In the genomic region with DNA sequence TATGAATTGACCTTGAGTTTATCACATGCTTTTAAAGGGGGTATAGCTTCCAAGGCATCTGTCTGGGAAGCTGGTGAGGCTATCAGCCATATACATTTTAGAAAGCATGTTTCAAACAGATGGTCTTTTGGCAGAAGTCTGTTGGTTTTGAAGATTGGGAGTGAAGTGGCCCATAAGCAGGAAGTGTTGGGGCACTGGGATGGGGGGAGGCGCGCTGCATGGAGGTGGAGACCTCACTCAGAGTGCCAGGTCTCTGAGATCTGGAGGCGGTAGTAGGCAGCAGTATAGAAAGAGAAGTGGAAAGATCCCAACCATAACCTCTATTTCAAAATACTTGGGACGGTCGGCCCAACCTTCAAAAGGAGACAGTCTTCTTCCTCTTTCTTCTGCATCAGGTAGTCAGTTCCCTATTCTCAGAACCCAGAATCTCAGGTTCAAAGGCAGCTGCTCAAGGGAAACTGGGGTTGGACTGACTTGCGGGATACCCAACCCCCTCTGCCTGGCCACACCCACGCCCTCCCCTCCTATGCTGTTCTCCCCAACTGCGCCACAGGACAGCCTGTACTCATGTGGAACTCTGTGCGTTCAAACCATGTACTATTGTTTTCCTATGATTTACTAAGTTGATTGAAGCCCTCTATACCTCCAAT, we compare ENCODE assay signal across 15 mouse cellular contexts. TPM values are rescaled to one million over a fixed set of nuclear protein-coding genes. Genes with fewer than 3 reads are reported as not detected.
A peak's percentile ranks its signal among the peaks of the same experiment; 100 is the strongest.
DNase-seq lines count a peak whose midpoint lies in the region; ATAC-seq and TF ChIP-seq lines count a peak whose summit lies in the region.
"Had no signal": no experiment of that assay in that cellular context is flagged by ENCODE, and none has a peak within 500 bp of the region (broad histone marks: within the 10 kb centered on the region; RNA-seq: fewer than 3 reads in every experiment).

No protein-coding gene starts in this region.

- no peaks in the 10 kb centered on the region for H3K27me3 ChIP-seq in MEL (ENCODE audit: control insufficient read depth in 1 of 2, insufficient read depth in 2 of 2, low read length in 2 of 2)
- H3K27me3 ChIP-seq in liver, embryonic 14.5 days (ENCODE audit: control insufficient read depth, insufficient read depth, low read length) = no peaks in the 10 kb centered on the region
- 0 out of 2 replicates have a peak, but pooled peaks cover 3% of the 10 kb centered on the region for H3K27me3 ChIP-seq in kidney, embryonic 15.5 days
- no peaks in the 10 kb centered on the region for H3K27me3 ChIP-seq in hindbrain, embryonic 12.5 days
- peaks cover 5% of the 10 kb centered on the region for H3K27me3 ChIP-seq in heart, embryonic 10.5 days (ENCODE audit: insufficient read depth, poor library complexity, severe bottlenecking)
- H3K27me3 ChIP-seq: embryonic facial prominence, embryonic 15.5 days; forebrain, embryonic 15.5 days; intestine, embryonic 15.5 days had no signal

- peak; percentile 83 to 89 for TF ChIP-seq EP300 in MEL (IDR thresholded peaks at IDR 0.05; ENCODE audit: low read depth in 1 of 2, low read length in 2 of 2)
- TF ChIP-seq EP300 in liver, embryonic 14.5 days (IDR thresholded peaks at IDR 0.05; ENCODE audit: low read depth) = no peak

- peak; percentile 69 to 74 for DNase-seq in B cell, adult 2 months
- peak; percentile 99 for DNase-seq in MEL (ENCODE audit: low read depth, low spot score)
- DNase-seq in liver, embryonic 14.5 days (ENCODE audit: low read depth in 3 of 3, low spot score in 3 of 3) = no peak
- DNase-seq in spleen, postnatal 36 days (ENCODE audit: low spot score in 2 of 2) = peak; percentile 66
- DNase-seq in adrenal gland, postnatal 36 days = no peak
- DNase-seq in heart, embryonic 10.5 days (ENCODE audit: low spot score) = no peak
- DNase-seq: cerebellum, postnatal 36 days; gastrocnemius, postnatal 36 days; left cerebral cortex, postnatal 4 days; lung, postnatal 4 days had no signal

- H3K4me1 ChIP-seq in MEL (ENCODE audit: control insufficient read depth in 1 of 2, insufficient read depth in 2 of 2, low read length in 2 of 2) = peaks cover 32 to 36% of the 10 kb centered on the region in 2 experiments
- H3K4me1 ChIP-seq in liver, embryonic 14.5 days (replicated peaks; ENCODE audit: control insufficient read depth in 2 of 2, insufficient read depth in 2 of 2, low read length in 1 of 2) = peaks cover 17% of the 10 kb centered on the region in 2 experiments
- no peaks in the 10 kb centered on the region for H3K4me1 ChIP-seq in kidney, embryonic 15.5 days
- H3K4me1 ChIP-seq in hindbrain, embryonic 12.5 days = no peaks in the 10 kb centered on the region
- no peaks in the 10 kb centered on the region for H3K4me1 ChIP-seq in heart, embryonic 10.5 days
- H3K4me1 ChIP-seq: embryonic facial prominence, embryonic 15.5 days; forebrain, embryonic 15.5 days; intestine, embryonic 15.5 days had no signal

- H3K4me2 ChIP-seq in liver, embryonic 14.5 days (ENCODE audit: low read depth) = 0 out of 2 replicates have a peak overlapping the region, but pooled peaks have one; percentile 14
- H3K4me2 ChIP-seq in kidney, embryonic 15.5 days = no peak overlapping the region
- no peak overlapping the region for H3K4me2 ChIP-seq in hindbrain, embryonic 12.5 days (replicated peaks)
- H3K4me2 ChIP-seq: embryonic facial prominence, embryonic 15.5 days; forebrain, embryonic 15.5 days; intestine, embryonic 15.5 days had no signal

- H3K27ac ChIP-seq in MEL (ENCODE audit: control insufficient read depth, low read depth, low read length) = peak overlapping the region; percentile 64
- no peak overlapping the region for H3K27ac ChIP-seq in liver, embryonic 14.5 days
- H3K27ac ChIP-seq in kidney, embryonic 15.5 days = no peak overlapping the region
- H3K27ac ChIP-seq in hindbrain, embryonic 12.5 days = no peak overlapping the region
- H3K27ac ChIP-seq in heart, embryonic 10.5 days = no peak overlapping the region
- H3K27ac ChIP-seq: embryonic facial prominence, embryonic 15.5 days; forebrain, embryonic 15.5 days; intestine, embryonic 15.5 days had no signal

- TF ChIP-seq POLR2A in MEL (IDR thresholded peaks at IDR 0.05; ENCODE audit: control insufficient read depth in 1 of 2, insufficient read depth in 1 of 2, low read depth in 1 of 2, low read length in 2 of 2, poor library complexity in 1 of 2) = 0 out of 4 replicates have a peak, but pooled peaks of 1 of the 2 experiments have one; percentile 23

- peaks cover 0 to 51% of the 10 kb centered on the region in 2 experiments; a peak in 2 of 4 replicates for H3K36me3 ChIP-seq in MEL (ENCODE audit: control insufficient read depth in 1 of 2, insufficient read depth in 2 of 2, low read length in 2 of 2)
- H3K36me3 ChIP-seq in liver, embryonic 14.5 days (replicated peaks; ENCODE audit: control insufficient read depth, insufficient read depth, low read depth) = no peaks in the 10 kb centered on the region
- no peaks in the 10 kb centered on the region for H3K36me3 ChIP-seq in kidney, embryonic 15.5 days
- H3K36me3 ChIP-seq in hindbrain, embryonic 12.5 days = no peaks in the 10 kb centered on the region
- no peaks in the 10 kb centered on the region for H3K36me3 ChIP-seq in heart, embryonic 10.5 days
- H3K36me3 ChIP-seq: embryonic facial prominence, embryonic 15.5 days; forebrain, embryonic 15.5 days; intestine, embryonic 15.5 days had no signal

- no peak; a peak in 1 of 6 replicates for TF ChIP-seq CTCF in MEL (IDR thresholded peaks at IDR 0.05 in 2 of 3, conservative IDR thresholded peaks at IDR 0.05 in 1 of 3; ENCODE audit: control insufficient read depth in 1 of 3, insufficient read depth in 1 of 3, low read depth in 2 of 3, low read length in 3 of 3, poor library complexity in 1 of 3, severe bottlenecking in 1 of 3)
- no peak for TF ChIP-seq CTCF in liver, embryonic 14.5 days (IDR thresholded peaks at IDR 0.05; ENCODE audit: low read depth)

- 18% methylated on average over 9 of the region's 9 CpGs for WGBS in liver, embryonic 14.5 days (ENCODE audit: insufficient replicate concordance)
- WGBS in kidney, embryonic 15.5 days = 67% methylated on average over 9 of the region's 9 CpGs
- WGBS in hindbrain, embryonic 12.5 days = 65% methylated on average over 9 of the region's 9 CpGs
- WGBS in heart, embryonic 10.5 days = 67% methylated on average over 9 of the region's 9 CpGs

- H3K9ac ChIP-seq in MEL (ENCODE audit: control insufficient read depth, low read depth, low read length, poor library complexity, severe bottlenecking) = peak overlapping the region; percentile 30
- H3K9ac ChIP-seq in liver, embryonic 14.5 days (replicated peaks) = no peak overlapping the region
- no peak overlapping the region for H3K9ac ChIP-seq in kidney, embryonic 15.5 days
- H3K9ac ChIP-seq in hindbrain, embryonic 12.5 days = no peak overlapping the region
- H3K9ac ChIP-seq: embryonic facial prominence, embryonic 15.5 days; forebrain, embryonic 15.5 days; intestine, embryonic 15.5 days had no signal

- H3K9me3 ChIP-seq in MEL (replicated peaks; ENCODE audit: insufficient read depth, low read length) = no peaks in the 10 kb centered on the region
- H3K9me3 ChIP-seq in liver, embryonic 14.5 days (ENCODE audit: control insufficient read depth, low read length) = no peaks in the 10 kb centered on the region
- no peaks in the 10 kb centered on the region for H3K9me3 ChIP-seq in kidney, embryonic 15.5 days (replicated peaks)
- no peaks in the 10 kb centered on the region for H3K9me3 ChIP-seq in hindbrain, embryonic 12.5 days (replicated peaks)
- H3K9me3 ChIP-seq in heart, embryonic 10.5 days = no peaks in the 10 kb centered on the region
- H3K9me3 ChIP-seq: embryonic facial prominence, embryonic 15.5 days; forebrain, embryonic 15.5 days; intestine, embryonic 15.5 days had no signal

- peak overlapping the region; percentile 7 to 29 for H3K4me3 ChIP-seq in MEL (ENCODE audit: control insufficient read depth in 1 of 2, insufficient read depth in 1 of 2, low read depth in 2 of 2, low read length in 2 of 2)
- no peak overlapping the region for H3K4me3 ChIP-seq in liver, embryonic 14.5 days (ENCODE audit: insufficient read depth in 1 of 2, low read depth in 2 of 2, low read length in 2 of 2)
- no peak overlapping the region for H3K4me3 ChIP-seq in kidney, embryonic 15.5 days (replicated peaks)
- no peak overlapping the region for H3K4me3 ChIP-seq in hindbrain, embryonic 12.5 days
- no peak overlapping the region for H3K4me3 ChIP-seq in heart, embryonic 10.5 days
- H3K4me3 ChIP-seq: embryonic facial prominence, embryonic 15.5 days; forebrain, embryonic 15.5 days; intestine, embryonic 15.5 days had no signal

- no peaks in the 10 kb centered on the region for H3K79me2 ChIP-seq in MEL (ENCODE audit: control insufficient read depth, insufficient read depth, low read length, poor library complexity)

- TF ChIP-seq RAD21 in MEL (IDR thresholded peaks at IDR 0.05; ENCODE audit: low read depth, low read length) = no peak

- ATAC-seq in liver, embryonic 14.5 days (ENCODE audit: insufficient read depth) = no peak
- ATAC-seq in kidney, embryonic 15.5 days (replicated peaks; ENCODE audit: low FRiP score) = no peak
- ATAC-seq in hindbrain, embryonic 12.5 days (ENCODE audit: low FRiP score) = no peak
- ATAC-seq: forebrain, embryonic 15.5 days; intestine, embryonic 15.5 days had no signal

TF ChIP-seq in MEL, 35 proteins besides CTCF, POLR2A, EP300 and RAD21 (continues in another document):
- no peak for TF ChIP-seq POLR2AphosphoS5 (IDR thresholded peaks at IDR 0.05; ENCODE audit: borderline replicate concordance, low read depth, low read length)
- peak; percentile 90 for TF ChIP-seq SIN3A (IDR thresholded peaks at IDR 0.05; ENCODE audit: low read length)
- peak; percentile 88; the same call in 1 of the 2 replicates for TF ChIP-seq MYC (IDR thresholded peaks at IDR 0.05; ENCODE audit: low read depth, low read length)
- no peak; the same call in 1 of the 2 replicates for TF ChIP-seq USF1 (IDR thresholded peaks at IDR 0.05; ENCODE audit: low read depth, low read length)
- TF ChIP-seq NELFE (IDR thresholded peaks at IDR 0.05; ENCODE audit: low read depth, low read length) = peak; percentile 31; the same call in 1 of the 2 replicates
- peak; percentile 54; the same call in 1 of the 2 replicates for TF ChIP-seq ZKSCAN1 (IDR thresholded peaks at IDR 0.05; ENCODE audit: low read depth, low read length)
- no peak for TF ChIP-seq POLR2AphosphoS2 (IDR thresholded peaks at IDR 0.05; ENCODE audit: low read length)
- peak; percentile 66; the same call in 1 of the 2 replicates for TF ChIP-seq ELF1 (IDR thresholded peaks at IDR 0.05; ENCODE audit: low read depth, low read length)

RNA-seq across cellular contexts. Expression of a gene that starts 23.6 kb away (rescaled TPM):
- total RNA-seq in MEL (2012; rRNA removed) = 26.4 and 32.8 TPM in 2 replicates
- 10 to 100 TPM; 30.2 to 78.6 TPM for polyA plus RNA-seq in MEL (2012; ENCODE audit: insufficient read depth in 1 of 2, insufficient read length in 2 of 2, low read depth in 1 of 2, low replicate concordance in 2 of 2, missing spikeins in 1 of 2)
- 8.6 and 13.9 TPM in 2 replicates for polyA plus RNA-seq in liver, embryonic 14.5 days (2012; rRNA removed)
- polyA plus RNA-seq in liver, embryonic 14.5 days (2014; fragmentation: Nextera tagmentation; extraction: Ambion mirVana) = 16.0 and 19.4 TPM in 2 replicates
- polyA plus RNA-seq in kidney, embryonic 15.5 days (2015; fragmentation: Nextera tagmentation; extraction: Ambion mirVana) = 8.1 and 8.8 TPM in 2 replicates
- 17.4 and 17.5 TPM in 2 replicates for polyA plus RNA-seq in hindbrain, embryonic 12.5 days (2016; fragmentation: Nextera tagmentation; extraction: Ambion mirVana)
- 10 to 100 TPM; 16.1 to 24.2 TPM for total RNA-seq in adrenal gland, postnatal 36 days (2021)
- polyA plus RNA-seq in heart, embryonic 10.5 days (2016; fragmentation: Nextera tagmentation; extraction: Ambion mirVana) = 7.8 and 8.1 TPM in 2 replicates

Comparison
In these comparisons a context has a peak if more than half of its experiments do, and no peak if none do; other contexts are left out.
1. DNase-seq: peak in B cell, adult 2 months (2 of 2), MEL (single experiment) and spleen, postnatal 36 days (2 of 2); none in liver, embryonic 14.5 days (0 of 3), adrenal gland, postnatal 36 days (0 of 2) and heart, embryonic 10.5 days (single experiment).
2. H3K4me3 ChIP-seq: peak in MEL (2 of 2); none in liver, embryonic 14.5 days (0 of 2), kidney, embryonic 15.5 days (single experiment), hindbrain, embryonic 12.5 days (single experiment) and heart, embryonic 10.5 days (single experiment).